Mouse (Mus musculus): ENCODE measurements around the gene Apopt1. TPM values are rescaled to one million over a fixed set of nuclear protein-coding genes. Genes with fewer than 3 reads are reported as not detected.

Gene Apopt1
- polyA plus RNA-seq, 1 experiment = 54.6 TPM

DNA sequence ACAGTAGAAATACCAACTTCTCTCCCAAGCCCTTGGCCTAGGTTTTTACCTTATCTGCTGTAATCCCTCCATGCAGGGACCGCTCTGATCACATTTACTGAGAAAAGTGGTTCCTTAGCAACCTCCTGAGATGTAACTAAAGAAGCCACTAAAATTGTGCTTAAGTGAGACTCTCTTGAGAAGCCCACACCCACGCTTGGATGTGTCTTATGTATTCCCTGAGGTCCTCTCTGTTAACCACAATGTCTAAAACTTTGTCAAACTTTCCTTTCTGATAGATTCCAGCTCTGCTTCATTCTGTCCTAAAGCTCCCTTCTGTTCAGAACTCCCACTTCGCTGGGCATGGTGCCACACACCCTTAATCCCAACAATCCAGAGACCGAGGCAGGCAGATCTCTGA lies 13.5 kb upstream of the Apopt1 start:
- Histone ChIP-seq H3K4me3 (no peak overlapping the region), H3ac (ENCODE audit: control insufficient read depth, insufficient read length) (no peak overlapping the region), H3K4me2 (ENCODE audit: low read depth) (no peak overlapping the region), H3K79me2 (ENCODE audit: control insufficient read depth, insufficient read depth) (no peaks in the 10 kb centered on the region), H3K27me3 (ENCODE audit: control insufficient read depth, insufficient read depth, insufficient read length) (no peaks in the 10 kb centered on the region), H3K36me3 (ENCODE audit: control insufficient read depth, insufficient read depth) (no peaks in the 10 kb centered on the region)
- no peak for TF ChIP-seq TCF12 (IDR thresholded peaks at IDR 0.05; ENCODE audit: insufficient read depth, poor library complexity, severe bottlenecking)
- TF ChIP-seq CEBPB (IDR thresholded peaks at IDR 0.05; ENCODE audit: insufficient read depth, poor library complexity, severe bottlenecking) = no peak
- TF ChIP-seq TCF3 (IDR thresholded peaks at IDR 0.05; ENCODE audit: insufficient read length, low read depth) = no peak
- TF ChIP-seq E2F4 (IDR thresholded peaks at IDR 0.05; ENCODE audit: insufficient read depth) = no peak
- TF ChIP-seq SRF (IDR thresholded peaks at IDR 0.05; ENCODE audit: control insufficient read depth, insufficient read length, low read depth) = no peak
- TF ChIP-seq USF1 (IDR thresholded peaks at IDR 0.05; ENCODE audit: low read depth) = no peak
- no peak for TF ChIP-seq MYOD1 (IDR thresholded peaks at IDR 0.05; ENCODE audit: control insufficient read depth in 1 of 3, insufficient read length in 2 of 3, low read depth in 2 of 3)
- TF ChIP-seq POLR2AphosphoS2 (IDR thresholded peaks at IDR 0.05; ENCODE audit: insufficient read length, low read depth) = no peak
- TF ChIP-seq REST (IDR thresholded peaks at IDR 0.05; ENCODE audit: insufficient read depth, insufficient read length) = no peak
- no peak for TF ChIP-seq MAX (IDR thresholded peaks at IDR 0.05; ENCODE audit: low read depth)
- no peak for TF ChIP-seq POLR2A (IDR thresholded peaks at IDR 0.05; ENCODE audit: insufficient read length, low read depth)

- no peaks in the 10 kb centered on the region for H3K79me2 ChIP-seq (ENCODE audit: control insufficient read depth, insufficient read depth)
- H3K4me3 ChIP-seq = no peak overlapping the region
- TF ChIP-seq MYOD1 (IDR thresholded peaks at IDR 0.05; ENCODE audit: control insufficient read depth in 1 of 3, insufficient read length in 2 of 3, low read depth in 2 of 3) (no peak), POLR2AphosphoS2 (IDR thresholded peaks at IDR 0.05; ENCODE audit: insufficient read length, low read depth) (no peak), MYOG (IDR thresholded peaks at IDR 0.05; ENCODE audit: control insufficient read depth in 1 of 3, insufficient read depth in 1 of 3, insufficient read length in 2 of 3, low read depth in 2 of 3) (no peak), REST (IDR thresholded peaks at IDR 0.05; ENCODE audit: insufficient read depth, insufficient read length) (no peak), SRF (IDR thresholded peaks at IDR 0.05; ENCODE audit: control insufficient read depth, insufficient read length, low read depth) (no peak), POLR2A (IDR thresholded peaks at IDR 0.05; ENCODE audit: insufficient read length, low read depth) (no peak), MAX (IDR thresholded peaks at IDR 0.05; ENCODE audit: low read depth) (no peak)
- H3K27me3 ChIP-seq (ENCODE audit: control insufficient read depth, insufficient read depth, insufficient read length) = no peaks in the 10 kb centered on the region
- H3K36me3 ChIP-seq (ENCODE audit: control insufficient read depth, insufficient read depth) = no peaks in the 10 kb centered on the region
- no peak overlapping the region for H3ac ChIP-seq (ENCODE audit: control insufficient read depth, insufficient read length)
- H3K4me2 ChIP-seq (ENCODE audit: low read depth) = peak overlapping the region; percentile 23
Observed at GRCm38 (mm10) chr12:111700920-111701458, 12.1 kb upstream of the Apopt1 start.

DNA sequence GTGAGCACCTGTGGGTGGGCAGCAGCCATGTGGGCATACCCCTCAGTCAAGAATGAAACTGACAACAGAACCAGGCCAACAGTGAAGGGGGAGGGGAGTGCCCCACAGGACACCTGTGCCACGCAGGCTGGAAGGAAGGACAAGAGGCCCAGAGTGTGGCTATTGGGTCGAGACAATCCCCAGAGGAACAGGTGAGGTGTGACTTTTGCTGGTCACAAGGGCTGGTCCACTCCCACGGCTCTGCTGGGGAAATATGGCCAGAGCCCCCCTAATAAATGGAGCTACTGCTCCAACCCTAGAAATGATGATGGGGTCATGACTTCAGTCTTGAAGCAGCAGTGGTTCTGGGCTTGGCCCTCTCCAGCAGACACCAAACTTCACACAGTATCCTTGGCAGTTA lies 9.8 kb upstream of the Apopt1 start:
- no peaks in the 10 kb centered on the region for H3K27me3 ChIP-seq (ENCODE audit: control insufficient read depth, insufficient read depth, insufficient read length)
- H3K4me3 ChIP-seq = no peak overlapping the region
- no peak for TF ChIP-seq TCF3 (IDR thresholded peaks at IDR 0.05; ENCODE audit: insufficient read length, low read depth)
- no peak for TF ChIP-seq MAX (IDR thresholded peaks at IDR 0.05; ENCODE audit: low read depth)
- TF ChIP-seq SRF (IDR thresholded peaks at IDR 0.05; ENCODE audit: control insufficient read depth, insufficient read length, low read depth) = no peak
- TF ChIP-seq TCF12 (IDR thresholded peaks at IDR 0.05; ENCODE audit: insufficient read depth, poor library complexity, severe bottlenecking) = no peak
- no peak for TF ChIP-seq E2F4 (IDR thresholded peaks at IDR 0.05; ENCODE audit: insufficient read depth)
- H3K36me3 ChIP-seq (ENCODE audit: control insufficient read depth, insufficient read depth) = no peaks in the 10 kb centered on the region
- no peak overlapping the region for H3K4me2 ChIP-seq (ENCODE audit: low read depth)
- H3ac ChIP-seq (ENCODE audit: control insufficient read depth, insufficient read length) = no peak overlapping the region
- no peaks in the 10 kb centered on the region for H3K79me2 ChIP-seq (ENCODE audit: control insufficient read depth, insufficient read depth)

- Histone ChIP-seq H3K4me3 (no peak overlapping the region), H3K36me3 (ENCODE audit: control insufficient read depth, insufficient read depth) (peaks cover 4% of the 10 kb centered on the region), H3ac (ENCODE audit: control insufficient read depth, insufficient read length) (no peak overlapping the region), H3K79me2 (ENCODE audit: control insufficient read depth, insufficient read depth) (no peaks in the 10 kb centered on the region), H3K27me3 (ENCODE audit: control insufficient read depth, insufficient read depth, insufficient read length) (no peaks in the 10 kb centered on the region), H3K4me2 (ENCODE audit: low read depth) (peak overlapping the region; percentile 83)
- TF ChIP-seq CEBPB (IDR thresholded peaks at IDR 0.05; ENCODE audit: insufficient read depth, poor library complexity, severe bottlenecking) (no peak), MYOD1 (IDR thresholded peaks at IDR 0.05; ENCODE audit: control insufficient read depth in 1 of 3, insufficient read length in 2 of 3, low read depth in 2 of 3) (peak; percentile 7 to 95 (median 79)), USF1 (IDR thresholded peaks at IDR 0.05; ENCODE audit: low read depth) (no peak), TCF12 (IDR thresholded peaks at IDR 0.05; ENCODE audit: insufficient read depth, poor library complexity, severe bottlenecking) (peak; percentile 35), TCF3 (IDR thresholded peaks at IDR 0.05; ENCODE audit: insufficient read length, low read depth) (peak; percentile 44), POLR2AphosphoS2 (IDR thresholded peaks at IDR 0.05; ENCODE audit: insufficient read length, low read depth) (peak; percentile 36), REST (IDR thresholded peaks at IDR 0.05; ENCODE audit: insufficient read depth, insufficient read length) (no peak), MYOG (IDR thresholded peaks at IDR 0.05; ENCODE audit: control insufficient read depth in 1 of 3, insufficient read depth in 1 of 3, insufficient read length in 2 of 3, low read depth in 2 of 3) (peak; percentile 69 to 98 (median 87)), POLR2A (IDR thresholded peaks at IDR 0.05; ENCODE audit: insufficient read length, low read depth) (peak; percentile 93), SRF (IDR thresholded peaks at IDR 0.05; ENCODE audit: control insufficient read depth, insufficient read length, low read depth) (no peak)
Observed at GRCm38 (mm10) chr12:111704609-111705008, 8.5 kb upstream of the Apopt1 start.

- Histone ChIP-seq H3K4me2 (ENCODE audit: low read depth) (peak overlapping the region; percentile 83), H3K27me3 (ENCODE audit: control insufficient read depth, insufficient read depth, insufficient read length) (no peaks in the 10 kb centered on the region), H3K79me2 (ENCODE audit: control insufficient read depth, insufficient read depth) (peaks cover 5% of the 10 kb centered on the region), H3K4me3 (no peak overlapping the region), H3ac (ENCODE audit: control insufficient read depth, insufficient read length) (no peak overlapping the region), H3K36me3 (ENCODE audit: control insufficient read depth, insufficient read depth) (peaks cover 12% of the 10 kb centered on the region)
- TF ChIP-seq MYOG (IDR thresholded peaks at IDR 0.05; ENCODE audit: control insufficient read depth in 1 of 3, insufficient read depth in 1 of 3, insufficient read length in 2 of 3, low read depth in 2 of 3) (peak in 1 of 3 experiments; percentile 34), POLR2AphosphoS2 (IDR thresholded peaks at IDR 0.05; ENCODE audit: insufficient read length, low read depth) (peak; percentile 51), MYOD1 (IDR thresholded peaks at IDR 0.05; ENCODE audit: control insufficient read depth in 1 of 3, insufficient read length in 2 of 3, low read depth in 2 of 3) (peak in 1 of 3 experiments; percentile 42), MAX (IDR thresholded peaks at IDR 0.05; ENCODE audit: low read depth) (no peak)
Observed at GRCm38 (mm10) chr12:111705186-111705973, 7.7 kb upstream of the Apopt1 start.

Data from myocyte (in vitro differentiated cells).